Mouse (Mus musculus) kidney, adult 10 weeks (tissue): ENCODE measurements around the gene Adamts16. TPM values are rescaled to one million over a fixed set of nuclear protein-coding genes. Genes with fewer than 3 reads are reported as not detected.

ENCODE experiments used
- polyA plus RNA-seq: library from polyadenylated mRNA; stranded (reverse); fragments of 350-450 nt; fragmentation: Illumina TruSeq; extraction: RNeasy Lipid Tissue Mini Kit (QIAGEN cat#74804); gene quantifications from one replicate; pipeline ENCODE4 v1.2.3, GENCODE M21; 2014; ENCODE audit warnings: low read depth, low replicate concordance

Gene Adamts16
- 1.0 TPM for polyA plus RNA-seq

DNA sequence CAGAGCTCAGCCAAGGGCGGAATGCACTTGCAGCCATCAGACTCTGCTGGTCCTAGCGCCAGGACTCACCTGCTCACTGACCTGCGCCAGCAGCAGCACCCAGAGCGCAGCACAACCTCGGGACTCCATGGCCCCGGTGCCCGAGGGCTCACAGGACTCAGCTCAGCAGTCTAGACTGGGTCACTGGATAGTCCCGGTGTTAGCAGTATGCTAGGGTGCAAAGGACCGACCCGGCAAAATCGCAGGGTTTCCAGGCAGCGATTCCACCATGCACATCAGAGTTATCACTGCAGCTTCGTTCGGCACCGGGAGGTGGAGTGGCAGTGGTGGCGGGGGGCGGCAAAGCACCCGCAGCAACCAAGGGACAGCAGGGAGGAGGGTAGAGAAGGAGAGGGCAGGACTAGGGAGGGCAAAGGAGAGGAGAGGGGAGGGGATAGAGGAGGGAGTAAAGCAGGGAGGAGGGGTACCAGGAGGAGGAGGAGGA lies at the start of gene Adamts16:
Adamts16 (minus strand) TSS at position 391 of the 484 bp plus-strand sequence.

Other genes starting within 250 kb of the Adamts16 start
- gene Ice1, start 204.2 kb downstream of the Adamts16 start, polyA plus RNA-seq = 20.1 TPM